Mouse (Mus musculus) cortical plate, adult 2 months (tissue): Measurements from ENCODE around the gene Adgrg2. TPM values are rescaled to one million over a fixed set of nuclear protein-coding genes. Genes with fewer than 3 reads are reported as not detected.

Experiments used
- H3K27ac ChIP-seq: fragments of 200-500 bp; 2 replicates; pipeline ENCODE4 v1.5.1; 2012; ENCODE audit warnings: low read length, control low read depth, inconsistent platforms; ENCODE audit not compliant: insufficient read depth
- H3K4me1 ChIP-seq: fragments of 200-500 bp; 2 replicates; pipeline ENCODE4 v1.6.1; 2011; ENCODE audit warnings: low read length; ENCODE audit not compliant: control insufficient read depth, insufficient read depth
- H3K4me3 ChIP-seq: fragments of 200-500 bp; 2 replicates; pipeline ENCODE4 v1.5.1; 2011; ENCODE audit warnings: mild to moderate bottlenecking, low read length, control low read depth; ENCODE audit not compliant: insufficient read depth
- CTCF ChIP-seq: fragments of 200-500 bp; IDR thresholded peaks from 2 replicates; pipeline ENCODE4 v1.5.1; 2011; ENCODE audit warnings: mild to moderate bottlenecking, control low read depth, low read length; ENCODE audit not compliant: insufficient read depth; ENCODE audit errors: extremely low read depth
- POLR2A ChIP-seq: fragments of 200-500 bp; IDR thresholded peaks from 2 replicates; pipeline ENCODE4 v1.6.1; 2011; ENCODE audit warnings: mild to moderate bottlenecking, low read length, control low read depth; ENCODE audit not compliant: insufficient read depth; ENCODE audit errors: extremely low read depth
- polyA plus RNA-seq: library from polyadenylated mRNA; depleted of rRNA; stranded (reverse); fragments of >200 nt; gene quantifications from 2 replicates; pipeline ENCODE4 v1.2.3, GENCODE M21; 2012; rRNA removed

Gene Adgrg2
- polyA plus RNA-seq: 0.51 and 0.75 TPM in 2 replicates

DNA sequence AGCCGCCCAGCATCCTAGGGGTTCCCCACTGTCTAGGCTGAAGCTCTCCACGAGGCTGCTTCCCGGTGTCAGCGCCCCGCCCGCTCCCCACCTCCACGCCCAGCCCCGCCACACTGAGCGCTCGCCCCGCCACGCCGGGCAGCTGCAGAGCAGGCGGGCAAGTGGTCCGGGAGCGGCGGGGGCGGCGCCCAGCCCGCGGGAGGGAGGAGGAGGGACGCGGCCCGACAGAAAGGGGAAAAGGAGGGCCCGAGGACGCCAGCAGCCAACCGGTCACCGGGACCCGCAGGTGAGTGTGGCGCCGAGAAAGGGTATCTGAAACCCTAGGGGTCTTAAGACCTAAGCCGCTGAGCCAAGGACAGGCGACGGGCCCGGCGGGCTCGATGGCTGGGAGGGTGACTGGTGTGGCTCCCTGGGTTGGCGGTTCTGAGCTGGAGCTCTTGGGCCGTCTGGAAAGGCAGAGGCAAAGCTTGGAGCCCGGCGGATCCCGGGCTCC, at the start of gene Adgrg2:
Adgrg2 (plus strand) TSS at position 227 of the 493 bp plus-strand sequence.
- Histone ChIP-seq H3K27ac (no peak within 1 kb of the TSS), H3K4me3 (peak within 1 kb of the TSS; percentile 18; the same call in 1 of the 2 replicates), H3K4me1 (no peaks in the 10 kb centered on the region)
- TF ChIP-seq POLR2A (no peak), CTCF (no peak)

DNA sequence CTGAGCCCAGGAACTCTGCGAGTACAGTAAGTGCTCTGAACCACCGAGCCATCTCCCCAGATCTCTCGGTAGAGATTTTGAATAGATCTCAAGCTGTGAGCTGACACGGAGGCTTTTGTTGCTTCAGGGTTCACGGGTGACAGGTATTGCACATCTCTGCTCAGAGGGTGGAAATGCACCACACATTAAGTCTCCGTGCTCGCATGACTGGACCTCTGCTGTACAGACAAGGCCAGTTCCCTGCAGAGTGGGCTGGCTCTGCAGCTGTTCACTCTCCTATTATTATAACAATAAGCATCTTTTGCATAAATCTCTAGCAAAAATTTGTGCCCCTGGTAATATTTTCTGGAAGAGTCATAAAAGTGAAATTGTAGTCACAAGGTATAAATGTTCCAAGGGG, 39.5 kb upstream of the Adgrg2 start:
- Histone ChIP-seq H3K27ac (no peak overlapping the region), H3K4me3 (no peak overlapping the region)
- TF ChIP-seq CTCF (no peak), POLR2A (no peak)

DNA sequence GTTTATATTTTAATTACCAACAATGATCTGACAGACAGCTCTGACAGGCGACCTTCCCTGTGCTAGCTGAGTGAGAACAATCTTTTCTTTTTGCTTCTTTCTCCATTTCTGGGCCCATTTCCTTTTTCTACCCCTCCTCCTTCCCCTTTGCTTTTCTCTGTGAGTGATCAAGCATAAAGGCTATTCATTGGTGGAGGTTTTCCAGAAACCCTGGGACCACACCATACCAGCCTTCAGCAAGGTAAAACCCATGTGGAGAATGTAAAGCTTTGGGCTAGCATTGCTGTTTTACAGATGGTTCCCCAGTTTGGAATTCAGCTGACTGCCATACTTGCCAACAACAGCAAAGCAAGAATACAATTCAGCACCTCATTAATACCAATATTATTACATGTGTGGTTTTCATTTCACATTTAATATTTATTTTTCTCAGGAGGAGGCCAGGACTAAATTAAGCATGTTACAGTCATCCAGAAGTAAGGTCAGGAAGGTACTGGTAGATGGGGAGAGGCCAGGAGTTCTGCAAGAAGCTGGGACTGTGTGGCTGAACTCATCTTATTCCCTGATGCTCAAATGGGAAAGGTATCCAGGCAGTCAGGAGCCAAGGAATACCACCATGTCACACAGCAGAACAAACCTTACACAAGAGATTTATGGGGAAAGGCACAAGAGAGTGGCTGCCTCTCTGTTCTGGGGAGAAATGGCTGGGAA, 38.4 kb upstream of the Adgrg2 start:
- no peak overlapping the region for H3K4me3 ChIP-seq
- no peaks in the 10 kb centered on the region for H3K4me1 ChIP-seq
- no peak overlapping the region for H3K27ac ChIP-seq
- no peak for TF ChIP-seq CTCF
- TF ChIP-seq POLR2A: no peak

More for the DNA sequence above, 39.5 kb upstream of the Adgrg2 start:
- no peaks in the 10 kb centered on the region for H3K4me1 ChIP-seq

DNA sequence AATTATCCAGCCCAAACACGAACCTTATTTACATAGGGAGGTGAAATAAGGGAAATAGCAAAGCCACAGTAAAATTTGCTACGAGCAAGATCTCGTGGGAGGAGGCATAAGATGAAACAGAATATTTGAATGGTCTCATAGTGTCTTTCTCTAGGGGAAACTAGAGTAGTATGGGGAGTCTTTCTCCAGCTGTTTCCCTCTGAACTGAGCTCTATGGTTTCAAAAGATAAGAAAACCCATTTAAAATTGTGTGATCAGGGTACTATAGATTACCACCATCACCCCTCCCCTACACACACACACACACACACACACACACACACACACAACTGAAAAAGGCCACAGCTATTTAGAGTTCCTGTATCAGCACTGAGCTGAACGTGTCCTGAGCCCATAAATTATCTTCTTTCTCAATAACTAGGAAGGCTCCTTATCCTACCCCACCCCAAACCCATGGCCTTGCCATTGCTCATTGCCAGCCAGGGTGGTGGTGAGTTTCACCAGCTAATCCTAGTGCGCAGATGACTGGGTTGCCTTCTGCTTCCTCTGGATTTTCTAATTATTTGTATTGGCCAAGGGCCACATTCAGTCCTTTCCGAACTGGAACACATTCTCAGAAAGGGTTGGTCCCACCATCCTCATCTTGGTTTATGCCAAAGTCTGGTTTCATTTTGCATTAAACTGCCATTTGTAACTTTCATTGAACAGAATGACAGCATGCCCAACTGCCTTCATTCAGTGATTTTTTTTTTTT, 5.6 kb upstream of the Adgrg2 start:
- H3K4me1 ChIP-seq: no peaks in the 10 kb centered on the region
- no peak overlapping the region for H3K4me3 ChIP-seq
- no peak for TF ChIP-seq POLR2A
- TF ChIP-seq CTCF: no peak
- H3K27ac ChIP-seq: no peak overlapping the region

- no peak for TF ChIP-seq CTCF
- no peak for TF ChIP-seq POLR2A
- no peak overlapping the region for H3K4me3 ChIP-seq
- no peak overlapping the region for H3K27ac ChIP-seq
- H3K4me1 ChIP-seq: no peaks in the 10 kb centered on the region
Measured at GRCm38 (mm10) chrX:160385502-160385772, 5.1 kb upstream of the Adgrg2 start.

GRCm38 (mm10) chrX:160412930-160413453, 22.5 kb downstream of the Adgrg2 start:
- Histone ChIP-seq H3K4me1 (no peaks in the 10 kb centered on the region), H3K27ac (no peak overlapping the region), H3K4me3 (no peak overlapping the region)
- no peak for TF ChIP-seq CTCF
- TF ChIP-seq POLR2A: no peak

DNA sequence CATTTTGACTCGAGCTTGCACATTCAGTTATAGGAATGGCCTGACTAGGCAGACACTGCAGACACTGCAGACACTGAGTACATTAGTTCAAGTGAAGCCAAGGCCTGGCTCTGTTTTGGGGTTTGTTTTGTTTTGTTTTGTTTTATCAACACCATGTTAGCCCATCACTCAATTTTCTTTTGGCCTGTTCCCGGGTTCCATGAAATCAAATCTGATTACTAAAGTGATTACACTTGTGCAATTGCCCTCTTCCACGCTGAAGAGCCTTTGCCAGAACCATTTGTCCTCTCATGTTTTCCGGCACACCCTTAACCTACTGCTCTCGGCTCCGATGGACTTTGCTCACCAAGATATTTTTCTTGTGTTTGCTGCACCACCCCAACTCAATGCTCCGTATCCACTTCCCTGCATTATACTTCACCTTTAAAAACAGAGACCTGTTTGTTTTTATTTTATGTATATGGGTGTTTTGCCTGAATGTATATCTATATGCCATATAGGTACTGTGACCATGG, 23.4 kb downstream of the Adgrg2 start:
- no peak overlapping the region for H3K4me3 ChIP-seq
- H3K27ac ChIP-seq: no peak overlapping the region
- no peak for TF ChIP-seq CTCF
- TF ChIP-seq POLR2A: no peak
- H3K4me1 ChIP-seq: no peaks in the 10 kb centered on the region

GRCm38 (mm10) chrX:160418397-160418796, 27.9 kb downstream of the Adgrg2 start:
- no peak overlapping the region for H3K27ac ChIP-seq
- TF ChIP-seq POLR2A: no peak
- no peak for TF ChIP-seq CTCF
- H3K4me3 ChIP-seq: no peak overlapping the region
- no peaks in the 10 kb centered on the region for H3K4me1 ChIP-seq

DNA sequence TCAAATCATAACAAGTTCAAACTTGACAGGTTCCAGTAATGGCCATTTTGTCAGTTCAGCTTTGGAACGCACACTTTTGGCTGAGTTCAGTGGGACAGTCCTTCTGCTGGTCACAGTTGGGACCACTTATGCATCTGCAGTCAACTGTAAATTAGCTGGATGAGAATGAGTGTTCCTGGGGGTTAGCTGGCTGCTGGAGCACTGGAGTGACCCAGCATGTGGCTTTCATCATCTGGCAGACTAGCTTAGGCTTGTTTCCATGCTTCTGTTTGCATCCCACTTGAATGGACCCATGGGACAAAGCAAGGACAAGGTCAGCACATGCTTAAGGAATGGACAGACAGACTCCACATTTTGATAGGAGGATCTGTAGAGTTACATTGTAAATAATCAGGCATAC, 33.2 kb downstream of the Adgrg2 start:
- no peak for TF ChIP-seq POLR2A
- no peak for TF ChIP-seq CTCF

More for the DNA sequence above, 33.2 kb downstream of the Adgrg2 start:
- Histone ChIP-seq H3K4me1 (no peaks in the 10 kb centered on the region), H3K4me3 (no peak overlapping the region), H3K27ac (no peak overlapping the region)
